Mouse (Mus musculus) frontal cortex, postnatal 36 days (tissue): Measurements from ENCODE around the gene Slc6a8.

Experiments used
- DNase-seq, 2 experiments: peaks; one replicate each; pipeline ENCODE4 v3.0.0; 2022; ENCODE audit warnings: low spot score in 2 of 2

Slc6a8 gene

DNA sequence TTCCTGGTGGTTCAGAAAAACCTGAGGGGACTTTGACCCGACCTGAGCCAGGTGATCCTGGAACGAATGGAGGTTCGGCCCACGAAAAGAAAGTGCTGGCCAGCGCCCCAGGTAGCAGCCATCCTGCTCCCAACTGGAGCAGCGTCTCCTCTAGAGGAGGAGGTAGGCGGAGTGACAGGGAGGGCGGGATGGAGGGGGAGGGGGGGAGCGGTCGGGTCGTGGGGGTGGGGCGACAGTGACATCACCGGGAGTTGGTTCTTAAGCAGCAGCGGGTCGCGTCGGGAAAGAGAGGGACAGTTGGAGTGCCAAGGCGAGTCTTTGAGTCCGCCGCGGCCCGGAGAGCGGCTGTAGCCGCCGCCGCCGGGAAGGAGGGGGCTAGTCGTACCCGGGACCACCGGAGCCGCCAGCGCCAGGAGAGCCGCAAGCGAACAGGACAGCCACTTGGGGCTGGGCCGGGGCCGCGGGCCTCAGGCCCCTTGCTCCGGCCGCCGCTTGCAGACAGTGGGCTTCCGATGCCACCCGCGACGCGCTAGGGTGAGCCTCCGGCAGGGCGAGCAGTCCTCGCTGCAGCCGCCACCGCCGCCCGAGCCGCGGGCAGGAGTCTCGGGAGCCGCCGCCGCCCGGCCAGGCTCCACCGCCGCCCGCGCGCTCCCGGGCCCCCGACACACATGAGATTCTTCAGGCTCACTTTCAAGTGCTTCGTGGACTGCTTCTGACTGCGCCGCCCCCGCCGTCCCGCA, at the start of gene Slc6a8:
Slc6a8 (plus strand) TSS at position 272 of the 740 bp plus-strand sequence.
- DNase-seq = peak; percentile 51 to 54

DNA sequence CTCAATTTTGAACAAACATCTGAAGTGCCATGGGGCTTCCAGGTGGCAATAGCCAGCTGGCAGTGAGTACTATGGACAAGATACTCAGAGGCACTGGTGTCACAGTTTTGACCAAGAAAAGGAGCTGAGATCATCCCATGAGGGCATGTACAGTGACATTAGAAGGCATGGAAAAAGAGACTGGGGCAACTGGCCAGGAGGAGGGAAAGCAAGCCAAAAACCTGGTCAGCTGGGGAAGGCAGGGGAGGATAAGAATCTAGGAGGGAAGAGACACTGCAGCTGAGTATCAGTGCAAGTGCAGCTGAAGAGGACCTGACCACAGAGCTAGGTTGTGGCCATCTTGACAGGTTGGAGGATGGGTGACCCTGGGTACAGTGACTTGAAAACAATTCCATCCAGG, 46.0 kb upstream of the Slc6a8 start:
- DNase-seq = no peak

DNA sequence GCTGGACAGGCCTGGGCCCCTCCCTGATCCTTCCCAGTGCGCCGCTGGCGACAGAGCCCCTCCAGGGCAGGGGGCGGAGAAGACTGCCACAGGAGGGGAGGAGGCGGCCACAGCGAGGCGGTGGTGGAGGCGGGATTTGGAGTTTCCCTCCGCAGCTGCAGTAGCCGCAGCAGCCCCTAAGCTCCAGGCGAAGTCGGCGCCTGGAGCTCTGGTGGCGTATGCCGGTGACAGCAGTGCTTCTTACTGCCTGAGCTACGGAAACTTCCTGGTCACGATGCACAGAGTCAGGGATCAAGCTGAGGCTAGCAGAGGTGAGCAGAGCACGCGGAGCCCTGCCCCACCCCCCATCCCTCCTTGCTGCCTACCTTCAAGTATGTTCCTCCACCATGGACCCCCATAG, 37.5 kb upstream of the Slc6a8 start:
- no peak for DNase-seq

DNA sequence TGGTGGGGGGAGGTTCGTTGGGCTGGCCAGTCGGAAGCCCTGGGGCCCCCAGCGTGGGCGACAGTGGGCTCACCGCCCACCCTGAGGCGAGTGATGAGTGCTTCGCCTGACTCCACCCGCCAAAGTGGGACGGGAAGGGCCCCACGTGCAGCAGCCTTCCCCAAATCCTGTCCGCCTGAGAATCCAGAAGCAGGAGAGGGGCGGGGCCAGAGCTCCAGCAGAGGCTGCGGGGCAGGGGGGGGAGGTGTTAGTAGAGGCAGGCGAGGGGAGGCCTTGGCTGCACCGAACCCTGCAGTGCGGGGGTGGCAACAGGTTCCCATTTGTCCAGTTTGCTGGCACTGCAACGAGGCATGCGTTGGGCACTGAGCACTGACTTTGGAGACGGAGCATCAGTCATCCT, 35.5 kb upstream of the Slc6a8 start:
- no peak for DNase-seq

DNA sequence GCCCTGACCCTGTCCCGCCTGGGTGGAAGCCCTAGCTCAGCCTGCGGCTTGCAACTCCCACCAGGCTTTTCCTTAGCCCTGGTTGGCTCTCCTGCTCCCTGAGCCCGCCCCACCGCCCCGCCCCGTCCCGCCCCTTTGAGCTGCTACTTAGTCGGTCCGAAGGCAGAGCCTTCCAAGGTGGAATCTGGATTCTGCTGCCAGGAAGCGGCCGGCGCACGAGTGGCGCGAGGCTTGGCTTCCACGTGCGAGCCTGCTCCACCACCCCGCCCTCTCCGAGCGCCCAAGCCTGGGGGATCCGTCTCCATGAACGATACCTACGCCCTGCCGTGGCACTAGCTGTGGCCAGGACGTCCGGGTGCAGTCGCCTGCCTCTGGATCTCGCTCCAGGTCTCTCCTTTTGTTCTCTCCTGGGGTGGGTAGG, 33.7 kb upstream of the Slc6a8 start, which contains the start of gene Dusp9:
Dusp9 (plus strand) TSS at position 165 of the 421 bp plus-strand sequence.
- no peak for DNase-seq

DNA sequence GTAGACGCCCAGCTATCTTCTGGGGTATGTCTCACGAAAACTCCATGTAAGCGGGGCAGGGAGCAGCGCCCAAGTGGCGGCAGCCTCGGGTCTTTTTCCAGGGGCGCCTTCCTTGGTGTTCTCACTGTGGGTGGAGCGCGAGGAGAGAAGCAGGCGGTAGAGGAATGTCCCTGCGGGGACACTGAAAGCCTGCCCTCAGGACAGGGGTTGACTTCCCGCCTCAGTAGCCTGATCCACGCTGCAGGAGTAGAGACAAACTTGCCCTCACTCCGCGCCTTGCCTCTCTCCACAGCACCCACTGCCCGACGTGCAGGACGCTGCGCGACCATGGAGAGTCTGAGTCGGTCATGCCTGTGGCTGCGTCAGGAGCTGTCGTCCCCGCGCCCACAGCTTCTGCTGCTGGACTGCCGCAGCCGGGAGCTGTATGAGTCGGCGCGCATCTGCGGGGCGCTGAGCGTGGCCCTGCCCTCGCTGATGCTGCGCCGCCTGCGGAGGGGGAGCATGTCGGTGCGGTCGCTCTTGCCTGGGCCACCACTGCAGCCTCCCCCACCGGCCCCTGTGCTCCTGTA, 33.0 kb upstream of the Slc6a8 start:
- DNase-seq = no peak

DNA sequence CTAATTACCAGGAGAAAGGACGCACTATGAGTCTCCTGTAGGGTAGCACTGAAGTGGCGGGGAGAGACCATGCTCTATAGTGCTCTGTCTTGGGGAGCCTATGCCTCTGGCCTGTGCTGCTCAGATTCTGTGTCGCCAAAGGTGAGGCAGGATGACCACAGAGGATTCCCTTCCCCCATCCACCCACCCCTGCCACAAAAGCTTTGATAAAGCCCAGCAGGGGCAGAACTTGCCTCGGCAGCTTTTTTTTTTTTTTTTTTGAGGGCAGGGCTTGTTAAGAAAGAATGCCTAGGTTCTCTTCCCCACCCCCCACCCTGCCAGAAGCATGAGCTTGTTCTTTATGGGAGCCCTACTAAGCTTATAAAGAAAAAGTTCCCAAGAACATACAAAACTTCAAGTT, 27.8 kb upstream of the Slc6a8 start:
- DNase-seq = no peak

DNA sequence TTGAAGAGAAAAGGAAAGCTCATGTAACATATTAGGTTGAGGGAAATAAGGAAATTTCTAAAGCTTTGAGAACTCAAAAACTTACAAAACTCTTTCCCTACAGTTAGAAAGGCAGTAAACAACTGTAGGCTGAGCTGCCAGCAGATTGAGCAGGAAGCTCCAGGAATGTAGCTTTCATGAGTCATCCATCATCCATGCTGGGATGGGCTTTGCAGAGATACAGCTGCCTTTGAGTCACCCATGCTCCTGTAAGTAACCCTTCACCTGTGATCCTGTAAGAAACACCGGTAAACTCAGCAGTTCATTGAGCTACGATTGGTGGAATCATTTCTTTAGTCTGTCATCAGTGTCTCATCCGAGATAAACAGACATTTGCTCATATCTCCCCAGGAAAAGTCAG, 22.1 kb upstream of the Slc6a8 start:
- DNase-seq = no peak

DNA sequence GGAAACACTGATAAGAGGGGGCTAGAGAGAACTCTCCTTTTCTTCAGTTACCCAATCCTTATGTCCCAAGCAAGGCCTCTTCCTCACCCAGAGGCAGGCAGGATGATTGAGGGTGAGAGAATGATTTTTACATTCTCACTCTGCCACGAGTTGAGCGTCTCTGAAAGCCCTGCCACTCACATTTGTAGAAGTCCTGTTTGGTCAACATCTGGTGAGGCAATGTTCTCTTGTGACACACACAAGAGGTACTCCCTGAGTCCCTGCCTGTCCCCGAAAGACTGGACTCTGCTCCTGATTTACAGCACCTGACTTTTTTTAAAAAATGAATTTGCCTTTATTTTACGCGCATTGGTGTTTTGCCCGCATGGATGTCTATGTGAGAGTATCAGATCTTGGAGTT, 19.6 kb upstream of the Slc6a8 start:
- DNase-seq = no peak

DNA sequence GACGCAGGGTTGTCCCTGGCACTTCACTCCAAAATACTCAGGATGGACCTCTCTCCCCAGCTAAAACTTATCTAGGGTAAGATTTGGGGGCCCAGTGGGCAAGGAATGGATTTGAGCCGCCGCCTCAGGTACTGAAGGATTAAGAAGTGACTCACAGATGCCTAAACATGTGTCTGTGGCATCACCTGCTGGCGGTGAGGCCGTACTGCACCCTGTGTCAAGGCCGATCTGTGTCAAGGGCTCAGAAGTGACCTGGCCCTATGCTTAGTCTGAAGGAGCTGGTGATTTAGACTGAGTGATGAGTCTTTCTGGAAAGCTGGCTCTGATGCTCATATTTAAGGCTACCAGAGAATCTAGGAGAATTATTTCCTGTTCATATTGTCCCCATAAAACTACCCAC, 18.8 kb upstream of the Slc6a8 start:
- peak in 1 of 2 experiments; percentile 73 for DNase-seq

DNA sequence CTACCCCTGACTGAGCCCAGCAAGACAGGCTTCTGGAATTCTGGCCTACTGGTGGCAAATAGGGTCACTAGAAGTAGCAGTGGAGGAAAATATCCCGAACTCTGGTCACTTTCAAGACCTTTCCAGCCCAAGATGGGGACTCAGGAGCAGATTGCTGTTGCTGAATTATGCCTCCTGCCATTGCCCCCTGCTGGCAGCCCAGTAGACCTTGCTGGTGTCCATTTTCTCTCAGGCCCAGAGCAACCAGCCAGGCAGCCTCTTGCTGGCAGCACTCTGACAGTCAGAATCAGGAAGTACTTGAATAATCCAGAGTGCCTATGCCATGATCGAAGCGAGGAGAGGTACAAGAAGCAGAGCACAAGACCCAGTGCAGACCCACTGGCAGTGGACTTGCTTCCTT, 17.4 kb upstream of the Slc6a8 start:
- no peak for DNase-seq

DNA sequence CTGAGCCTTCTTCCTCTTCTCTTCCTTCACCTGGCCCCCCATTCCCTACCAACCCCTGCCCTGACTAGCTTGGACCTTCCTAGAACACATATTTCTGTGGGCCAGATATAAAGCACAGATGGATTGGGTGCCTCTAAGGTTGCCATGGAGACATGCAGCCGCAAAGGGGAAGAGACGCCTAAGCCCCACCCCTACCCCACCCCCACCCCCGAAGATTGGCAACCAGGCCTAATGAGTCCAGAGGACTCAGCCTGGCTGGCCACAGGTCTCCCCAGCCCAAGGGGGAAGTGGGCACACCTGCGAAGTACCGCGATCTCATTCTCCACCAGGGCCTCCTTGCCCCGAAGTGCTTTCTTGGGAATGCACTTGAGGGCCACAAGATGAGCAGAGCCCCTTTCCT, 14.6 kb upstream of the Slc6a8 start:
- DNase-seq = no peak

DNA sequence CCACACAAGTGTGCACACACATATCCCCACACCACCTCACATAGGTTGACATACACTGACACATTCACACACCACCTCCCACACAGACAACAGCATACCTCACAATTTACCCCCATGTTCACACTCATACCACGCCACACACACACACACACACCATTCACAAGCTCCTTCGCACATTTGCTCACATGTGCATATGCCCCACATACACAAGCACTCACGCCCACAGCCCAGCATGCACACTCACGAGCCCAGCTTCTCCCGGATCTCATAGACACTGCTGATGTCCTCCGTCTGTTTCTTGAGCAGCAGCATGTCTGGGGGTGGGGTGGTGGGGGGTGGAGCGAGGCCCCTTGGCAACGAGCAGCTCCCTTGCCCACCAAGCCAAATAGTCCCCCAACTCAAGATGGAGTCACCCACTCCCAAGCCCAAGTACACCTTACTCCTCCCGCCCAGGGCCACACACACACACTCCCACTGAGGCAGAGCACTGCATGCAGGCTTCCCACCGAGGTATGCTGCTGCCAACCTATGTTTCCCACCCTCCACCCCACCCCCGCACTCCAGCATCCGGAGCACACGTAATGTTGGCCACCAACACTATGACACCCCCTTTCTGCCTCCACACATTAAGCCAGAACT, 13.9 kb upstream of the Slc6a8 start:
- DNase-seq = peak; percentile 37 to 42

DNA sequence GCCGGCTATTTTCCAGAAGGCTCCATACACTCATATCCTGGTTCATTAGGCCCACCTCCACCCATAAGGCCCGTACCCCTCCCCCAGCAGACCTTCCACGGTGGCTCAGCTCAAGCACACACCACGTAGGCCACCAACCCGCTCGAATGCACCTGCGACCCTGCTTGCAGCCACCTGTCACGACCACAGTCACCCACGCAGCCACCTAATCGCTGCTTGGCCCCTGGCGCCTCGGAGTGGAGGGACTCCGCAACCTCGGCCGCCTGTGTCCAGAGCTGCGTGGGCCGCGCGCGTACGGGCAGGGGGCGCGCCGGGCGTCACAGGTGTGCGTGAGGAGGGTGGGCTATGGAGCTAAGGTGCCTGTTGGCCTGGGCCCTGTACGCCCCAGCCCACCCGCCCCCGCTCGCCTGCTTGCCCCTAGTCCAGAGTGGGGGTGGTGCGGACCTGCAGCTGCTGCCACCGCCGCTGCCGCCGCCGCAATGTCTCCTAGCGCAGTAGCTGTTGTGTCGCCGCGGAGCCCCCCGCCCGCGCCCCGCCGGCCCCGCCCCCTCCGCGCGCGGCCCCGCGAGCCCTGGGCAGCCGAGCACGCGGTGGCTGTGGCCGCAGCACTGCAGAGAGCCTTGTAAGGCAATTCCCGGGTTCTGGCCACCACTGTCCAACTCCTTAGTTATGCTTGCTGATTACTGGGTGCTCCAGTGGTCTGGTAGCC, 13.2 kb upstream of the Slc6a8 start, which contains the start of gene Pnck:
Pnck (minus strand) TSS at position 543 of the 709 bp plus-strand sequence.
- DNase-seq = no peak

DNA sequence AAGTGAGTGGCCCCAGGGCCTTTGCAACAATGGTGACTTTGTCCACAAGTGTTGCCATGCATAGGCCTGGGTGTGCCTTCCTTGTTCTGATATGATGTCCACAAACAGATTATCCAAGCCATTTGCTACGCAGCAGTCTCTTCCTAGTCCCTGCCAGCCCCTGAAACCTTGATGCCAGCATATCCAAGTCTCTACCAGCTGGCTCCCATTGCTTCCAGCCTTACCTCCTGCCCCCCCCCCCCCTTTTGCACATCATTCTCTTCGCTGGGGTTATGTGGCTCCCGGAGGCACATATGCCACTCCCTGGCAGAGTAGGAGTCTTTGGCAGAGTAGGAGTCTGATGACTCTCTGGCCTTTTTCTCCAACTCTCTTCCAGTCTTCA, 12.7 kb upstream of the Slc6a8 start:
- DNase-seq = no peak

DNA sequence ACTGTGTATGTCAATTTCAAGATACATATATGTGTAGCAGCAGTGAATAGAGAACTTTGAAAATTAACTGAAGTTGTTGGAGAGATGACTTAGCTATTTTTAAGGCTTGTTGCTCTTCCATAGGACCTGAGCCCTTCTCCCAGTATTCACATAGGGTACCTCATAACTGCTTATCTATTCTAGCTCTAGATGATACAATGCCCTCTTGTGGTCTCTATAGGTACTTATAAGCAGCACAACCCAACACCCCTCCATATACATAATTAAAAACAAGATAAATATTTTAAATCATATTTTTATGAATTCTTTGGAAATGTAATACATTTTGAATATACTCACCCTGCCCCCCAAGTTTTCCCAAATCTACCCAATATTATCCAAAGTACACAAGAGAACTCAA, 9.8 kb upstream of the Slc6a8 start:
- DNase-seq = no peak

DNA sequence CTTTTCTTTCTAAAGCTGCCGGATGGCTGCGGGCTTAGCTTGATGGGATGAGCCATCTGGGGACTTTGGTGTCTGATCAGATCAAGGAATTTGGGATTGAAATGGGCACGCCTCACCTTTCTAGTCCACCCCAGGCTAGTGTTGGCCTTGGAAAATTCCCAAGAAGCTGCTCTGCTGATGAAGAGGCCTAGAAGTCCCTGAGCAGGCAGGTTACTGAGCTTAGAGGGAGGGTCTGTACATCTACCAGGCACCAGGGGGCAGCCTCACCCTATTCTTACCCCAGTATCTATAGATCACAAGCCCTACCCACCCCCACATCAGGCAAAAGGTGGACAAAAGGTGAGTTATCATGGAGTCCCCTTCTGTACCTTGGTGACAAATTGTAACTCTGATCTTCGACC, 919 bp upstream of the Slc6a8 start:
- peak in 1 of 2 experiments; percentile 31 for DNase-seq

DNA sequence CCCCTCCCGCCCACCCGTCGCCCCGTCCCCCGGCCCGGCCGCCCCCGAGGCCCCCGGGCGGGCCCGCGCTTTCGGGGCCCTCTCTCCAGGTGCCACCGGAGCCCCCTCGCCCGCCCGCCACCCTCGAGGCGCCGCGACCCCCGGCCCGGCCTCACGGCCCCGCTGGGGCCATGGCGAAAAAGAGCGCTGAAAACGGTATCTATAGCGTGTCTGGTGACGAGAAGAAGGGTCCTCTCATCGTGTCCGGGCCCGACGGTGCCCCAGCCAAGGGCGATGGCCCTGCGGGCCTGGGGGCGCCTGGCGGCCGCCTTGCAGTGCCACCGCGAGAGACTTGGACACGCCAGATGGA, 643 bp downstream of the Slc6a8 start:
- DNase-seq = no peak

DNA sequence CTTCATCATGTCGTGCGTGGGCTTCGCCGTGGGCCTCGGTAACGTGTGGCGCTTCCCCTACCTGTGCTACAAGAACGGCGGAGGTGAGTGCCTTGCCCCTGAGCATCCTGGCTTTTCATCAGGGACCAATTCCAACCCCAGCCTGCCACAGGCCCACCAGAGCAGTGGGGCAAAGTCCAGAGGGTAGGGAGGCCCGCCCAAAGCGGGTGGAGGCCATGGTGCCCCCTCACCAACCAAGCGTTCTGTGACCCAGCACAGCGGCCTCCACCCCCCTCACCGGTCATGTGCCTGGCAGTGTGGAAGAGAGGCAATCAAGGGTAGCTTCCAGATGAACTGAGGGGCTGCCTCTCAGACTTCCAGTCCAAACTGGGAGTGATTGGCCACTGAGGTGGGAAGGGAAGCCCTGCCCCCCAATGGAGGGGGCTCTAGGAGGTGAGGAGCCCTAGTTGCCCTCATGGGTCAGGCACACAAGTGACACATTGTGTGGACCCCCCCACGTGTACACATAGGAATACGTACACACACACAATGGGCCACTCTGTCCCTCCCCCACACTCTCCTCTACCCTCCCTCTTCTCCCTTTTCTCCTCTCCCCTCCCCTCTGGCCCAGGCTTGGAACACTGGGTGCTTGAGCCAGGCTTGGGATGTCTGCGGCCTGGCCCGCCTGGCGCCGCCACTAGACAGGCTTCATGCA, 1.2 kb downstream of the Slc6a8 start:
- DNase-seq = no peak

DNA sequence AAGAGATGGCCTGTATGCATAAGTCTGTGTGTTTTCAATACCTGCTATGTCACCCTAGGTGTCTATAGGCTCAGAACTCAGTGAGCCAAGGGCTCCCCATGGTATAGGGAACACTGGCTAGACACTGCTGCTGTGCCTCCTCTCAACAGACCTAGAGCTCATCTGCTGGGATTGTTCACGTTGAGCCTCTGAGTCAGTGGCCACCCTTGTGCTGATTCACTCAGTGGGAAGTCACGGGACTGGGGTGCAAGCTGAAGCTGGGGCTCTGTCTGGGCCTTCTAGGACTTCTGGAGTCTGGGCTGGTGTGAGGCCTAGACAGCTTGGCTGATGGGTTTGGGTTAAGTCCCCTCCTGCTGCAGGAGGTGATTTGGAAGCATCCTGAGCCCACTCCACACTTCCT, 2.3 kb downstream of the Slc6a8 start:
- DNase-seq = no peak

DNA sequence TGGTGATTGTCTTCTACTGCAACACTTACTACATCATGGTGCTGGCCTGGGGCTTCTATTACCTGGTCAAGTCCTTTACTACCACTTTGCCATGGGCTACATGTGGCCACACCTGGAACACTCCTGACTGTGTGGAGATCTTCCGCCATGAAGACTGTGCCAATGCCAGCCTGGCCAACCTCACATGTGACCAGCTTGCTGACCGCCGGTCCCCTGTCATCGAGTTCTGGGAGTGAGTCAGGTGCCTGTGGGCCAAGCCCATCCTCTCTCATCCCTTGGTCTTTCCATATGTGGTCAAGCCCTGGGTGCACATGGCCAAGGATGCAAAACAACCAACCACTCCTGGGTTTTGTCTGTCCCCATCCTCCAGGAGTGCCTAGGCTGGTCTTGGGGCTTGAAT, 3.7 kb downstream of the Slc6a8 start:
- DNase-seq = no peak

DNA sequence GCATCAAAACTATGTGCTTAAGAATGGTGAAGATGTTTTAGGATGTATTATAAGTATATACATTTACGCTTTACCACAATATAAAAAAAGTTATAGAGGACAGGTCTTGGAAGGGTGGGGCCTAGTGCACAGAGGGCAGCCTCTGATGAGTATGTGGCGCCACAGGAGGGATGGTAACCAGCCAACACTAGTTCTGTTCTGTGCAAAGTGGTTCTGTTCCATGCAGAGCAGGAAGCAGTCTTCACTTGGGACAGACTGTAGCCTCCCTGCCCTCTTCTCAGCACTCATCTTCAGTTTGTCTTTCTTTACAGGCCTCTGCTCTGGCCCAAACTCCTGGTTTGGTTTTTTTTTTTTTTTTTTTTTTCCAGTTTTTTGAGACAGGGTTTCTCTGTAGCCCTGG, 11.2 kb downstream of the Slc6a8 start:
- no peak for DNase-seq
